Mouse (Mus musculus) liver, embryonic 11.5 days (tissue): ENCODE measurements around the gene Atxn7. TPM values are rescaled to one million over a fixed set of nuclear protein-coding genes. Genes with fewer than 3 reads are reported as not detected.
"Not testable (repeated sequence)": the region's sequence is repeated elsewhere in the genome, so short reads cannot be mapped to it uniquely, and the experiment has no call there.

ENCODE experiments used
- ATAC-seq: fragments of 200-750 bp; cut with Nextera tagmentation; replicated peaks from 2 replicates; pipeline ENCODE4 v1.8.0; 2017; ENCODE audit warnings: moderate number of reproducible peaks, mild to moderate bottlenecking, moderate TSS enrichment, moderate library complexity; ENCODE audit not compliant: low FRiP score
- DNase-seq: peaks from one replicate; pipeline ENCODE4 v3.0.0-alpha.2; 2017; ENCODE audit warnings: low spot score
- H3K27ac ChIP-seq: fragments of 300-500 bp; sonication (generic); 2 replicates; pipeline ENCODE4 v1.5.1; 2014; ENCODE audit warnings: mild to moderate bottlenecking, low read depth, low read length, control low read depth
- H3K27me3 ChIP-seq: fragments of 300-500 bp; sonication (generic); replicated peaks from 2 replicates; pipeline ENCODE4 v1.6.1; 2014; ENCODE audit warnings: low read length, mixed read lengths; ENCODE audit not compliant: control insufficient read depth, insufficient read depth
- H3K36me3 ChIP-seq: fragments of 300-500 bp; sonication (generic); 2 replicates; pipeline ENCODE4 v1.6.1; 2014; ENCODE audit warnings: mild to moderate bottlenecking, low read length, moderate library complexity, mixed read lengths; ENCODE audit not compliant: control insufficient read depth, insufficient read depth
- H3K4me1 ChIP-seq: fragments of 300-500 bp; sonication (generic); replicated peaks from 2 replicates; pipeline ENCODE4 v1.6.1; 2014; ENCODE audit warnings: low read length, mixed read lengths; ENCODE audit not compliant: control insufficient read depth, insufficient read depth
- H3K4me2 ChIP-seq: fragments of 300-500 bp; sonication (generic); 2 replicates; pipeline ENCODE4 v1.6.1; 2014; ENCODE audit warnings: mild to moderate bottlenecking, control low read depth, moderate library complexity
- H3K4me3 ChIP-seq: fragments of 300-500 bp; sonication (generic); 2 replicates; pipeline ENCODE4 v1.5.1; 2014; ENCODE audit warnings: low read depth, low read length, control low read depth
- H3K9ac ChIP-seq: fragments of 300-500 bp; sonication (generic); 2 replicates; pipeline ENCODE4 v1.6.1; 2014; ENCODE audit warnings: low read depth, low read length, control low read depth
- H3K9me3 ChIP-seq: fragments of 300-500 bp; sonication (generic); 2 replicates; pipeline ENCODE4 v1.6.1; 2016; ENCODE audit warnings: low read length, inconsistent platforms, mixed read lengths; ENCODE audit not compliant: control insufficient read depth
- WGBS: fragments of 180-500 bp; shearing (Covaris S2); extraction: QIAGEN DNeasy Blood & Tissue Kit; methylation state at CpG from one replicate; pipeline ENCODE4 v1.1.7; 2014; 5-methylcytosine and 5-hydroxymethylcytosine counted together
- polyA plus RNA-seq: library from polyadenylated mRNA; unstranded; fragments of >200 nt; fragmentation: Nextera tagmentation; extraction: Ambion mirVana; gene quantifications from 2 replicates; pipeline ENCODE4 v1.2.1, GENCODE M21; 2014

The Atxn7 gene
- polyA plus RNA-seq, 1 experiment from 2014 or later, result 4.0 TPM

DNA sequence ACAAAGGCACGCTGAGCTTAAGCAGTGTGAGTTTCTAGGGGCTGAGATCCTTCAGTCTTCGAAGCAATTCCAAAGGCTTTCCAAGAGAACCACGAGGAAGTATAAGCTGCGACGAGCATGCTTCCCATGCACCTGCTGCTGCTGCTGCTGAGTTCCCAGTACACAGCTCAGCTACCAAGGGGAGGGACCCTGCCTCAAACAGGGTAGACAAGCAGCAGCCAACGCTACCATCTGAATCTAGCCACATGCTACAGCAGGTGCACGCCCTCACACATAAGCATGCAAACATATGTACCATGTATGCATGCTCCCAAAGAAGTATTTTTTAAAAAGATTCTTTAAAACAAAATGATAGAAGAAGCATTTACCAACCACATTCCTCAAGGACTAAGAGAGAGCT lies 12.9 kb upstream of the Atxn7 start:
- DNase-seq (no peak), ATAC-seq (no peak)
- H3K9me3 ChIP-seq, result no peaks in the 10 kb centered on the region
- 95% methylated on average over 7 of the region's 7 CpGs for WGBS
- H3K36me3 ChIP-seq, result peaks cover 10% of the 10 kb centered on the region
- H3K27ac ChIP-seq, result no peak overlapping the region
- no peak overlapping the region for H3K4me2 ChIP-seq
- H3K9ac ChIP-seq, result no peak overlapping the region
- H3K27me3 ChIP-seq, result no peaks in the 10 kb centered on the region
- H3K4me3 ChIP-seq, result no peak overlapping the region
- H3K4me1 ChIP-seq, result no peaks in the 10 kb centered on the region

DNA sequence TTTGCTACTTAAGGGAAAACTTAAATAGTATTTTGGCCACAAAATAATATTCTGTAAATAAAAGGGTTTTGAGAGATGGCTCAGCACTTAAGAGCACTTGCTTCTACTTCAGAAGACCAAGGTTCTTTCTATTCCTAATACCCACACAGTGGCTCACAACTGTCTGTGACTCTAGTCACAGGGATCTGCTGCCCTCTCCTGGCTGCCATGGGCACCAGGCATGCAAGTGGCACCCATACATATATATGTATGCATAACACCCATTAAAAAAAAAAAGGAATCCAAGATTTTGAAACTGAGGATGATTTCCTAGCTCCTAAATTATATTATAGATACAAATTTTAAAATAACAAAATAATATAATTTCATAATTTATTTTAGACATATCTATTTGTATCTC lies 10.8 kb upstream of the Atxn7 start:
- no peak overlapping the region for H3K9ac ChIP-seq

DNA sequence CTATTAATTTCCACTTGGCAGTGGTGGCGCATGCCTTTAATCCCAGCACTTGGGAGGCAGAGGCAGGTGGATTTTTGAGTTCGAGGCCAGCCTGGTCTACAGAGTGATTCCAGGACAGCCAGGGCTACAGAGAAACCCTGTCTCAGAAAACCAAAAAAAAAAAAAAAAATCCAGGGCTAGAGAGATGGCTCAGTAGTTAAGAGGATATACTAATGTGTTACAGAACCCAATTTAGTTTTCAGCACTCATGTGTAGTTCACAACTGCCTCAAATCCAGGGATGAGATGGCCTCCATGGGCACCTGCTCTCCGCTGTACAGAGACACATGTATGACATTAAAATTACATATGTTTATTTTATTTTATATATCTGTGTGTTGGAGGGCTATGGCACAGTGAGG lies 9.1 kb upstream of the Atxn7 start:
- not testable (repeated sequence) for H3K4me2 ChIP-seq, H3K4me3 ChIP-seq, H3K4me1 ChIP-seq, H3K9ac ChIP-seq, ATAC-seq, H3K27ac ChIP-seq, DNase-seq, H3K27me3 ChIP-seq, H3K9me3 ChIP-seq
- WGBS, result 96% methylated on average over 3 of the region's 3 CpGs
- peaks cover 15% of the 10 kb centered on the region for H3K36me3 ChIP-seq

More for the DNA sequence above, 10.8 kb upstream of the Atxn7 start:
- Histone ChIP-seq H3K27ac (no peak overlapping the region), H3K27me3 (no peaks in the 10 kb centered on the region), H3K4me3 (no peak overlapping the region), H3K36me3 (peaks cover 13% of the 10 kb centered on the region), H3K9me3 (no peaks in the 10 kb centered on the region), H3K4me1 (no peaks in the 10 kb centered on the region), H3K4me2 (no peak overlapping the region)
- peak; percentile 74 for ATAC-seq
- DNase-seq, result no peak

DNA sequence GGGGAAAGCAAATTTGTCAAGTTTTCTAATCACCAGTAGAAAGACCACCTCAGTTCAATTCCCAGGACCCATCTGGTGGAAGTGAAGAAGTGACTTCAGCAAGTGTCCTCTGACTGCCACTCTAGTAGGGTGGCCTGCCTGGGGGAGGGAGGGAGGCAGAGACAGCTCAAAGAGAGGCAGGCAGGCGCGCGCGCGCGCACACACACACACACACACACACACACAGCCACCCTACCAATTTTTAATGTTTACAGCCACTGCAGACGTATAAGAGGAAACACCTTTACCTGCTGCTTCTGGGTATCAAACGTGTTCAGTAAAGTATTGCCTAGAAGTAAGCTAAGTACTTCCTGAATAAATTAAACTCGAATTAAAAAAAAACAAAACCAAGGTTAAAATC lies 1.2 kb upstream of the Atxn7 start:
- ATAC-seq (peak; percentile 74), DNase-seq (peak; percentile 61)
- peak overlapping the region; percentile 95 for H3K4me3 ChIP-seq
- no peaks in the 10 kb centered on the region for H3K27me3 ChIP-seq
- H3K9ac ChIP-seq, result peak overlapping the region; percentile 98
- peak overlapping the region; percentile 75 for H3K4me2 ChIP-seq
- peaks cover 3% of the 10 kb centered on the region; the same call in 1 of the 2 replicates for H3K36me3 ChIP-seq
- H3K9me3 ChIP-seq, result no peaks in the 10 kb centered on the region
- 0% methylated on average over 9 of the region's 9 CpGs for WGBS
- peaks cover 19% of the 10 kb centered on the region for H3K4me1 ChIP-seq
- H3K27ac ChIP-seq, result peak overlapping the region; percentile 85; the same call in 1 of the 2 replicates

DNA sequence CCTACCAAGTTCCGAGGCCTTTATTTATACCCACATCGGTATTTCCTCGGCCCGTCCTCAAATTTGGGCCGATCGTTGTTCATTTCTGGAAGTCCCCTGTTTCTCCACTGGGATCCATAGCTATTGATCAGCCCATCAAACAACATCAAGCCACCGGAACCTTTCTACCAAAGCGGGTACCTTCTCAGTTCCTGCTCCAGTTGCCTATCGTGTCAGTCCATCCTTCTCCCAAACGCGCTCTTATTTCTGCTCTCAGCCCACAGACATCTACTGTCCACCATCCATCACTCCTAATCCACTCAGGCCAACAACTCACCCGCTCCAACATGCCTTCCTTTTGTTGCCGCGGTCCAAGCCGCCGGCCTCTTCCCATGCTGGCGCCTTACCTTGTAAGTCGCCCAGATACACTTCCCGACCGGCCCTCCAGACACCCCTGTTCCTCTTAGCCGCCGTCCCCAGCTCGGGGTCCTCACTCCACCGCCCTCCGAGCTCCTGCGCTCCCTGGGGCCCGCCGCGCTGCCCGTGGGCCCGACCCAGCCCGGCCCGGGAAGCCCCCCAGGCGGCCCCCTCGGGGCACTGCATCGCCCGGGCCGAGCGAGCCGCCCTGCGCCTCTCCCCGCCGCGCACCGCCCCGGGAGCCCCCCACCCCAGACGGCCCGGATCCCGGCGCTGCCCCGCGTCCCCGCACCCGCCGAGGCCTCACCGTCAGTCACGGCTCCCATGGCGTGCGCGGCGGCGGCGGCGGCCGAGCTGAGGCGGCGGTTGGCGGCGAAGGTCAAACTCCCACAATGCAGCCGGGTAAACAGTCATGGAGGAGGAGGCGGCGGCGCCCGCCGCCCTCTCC lies 536 bp upstream of the Atxn7 start:
- DNase-seq (peak; percentile 72), ATAC-seq (peak; percentile 73)
- Histone ChIP-seq H3K27me3 (no peaks in the 10 kb centered on the region), H3K36me3 (peaks cover 3% of the 10 kb centered on the region; the same call in 1 of the 2 replicates), H3K9ac (peak overlapping the region; percentile 98), H3K4me3 (peak overlapping the region; percentile 95), H3K27ac (peak overlapping the region; percentile 85), H3K4me1 (peaks cover 19% of the 10 kb centered on the region), H3K9me3 (no peaks in the 10 kb centered on the region), H3K4me2 (peak overlapping the region; percentile 75)
- WGBS, result under 1% methylated on average over 69 of the region's 75 CpGs

DNA sequence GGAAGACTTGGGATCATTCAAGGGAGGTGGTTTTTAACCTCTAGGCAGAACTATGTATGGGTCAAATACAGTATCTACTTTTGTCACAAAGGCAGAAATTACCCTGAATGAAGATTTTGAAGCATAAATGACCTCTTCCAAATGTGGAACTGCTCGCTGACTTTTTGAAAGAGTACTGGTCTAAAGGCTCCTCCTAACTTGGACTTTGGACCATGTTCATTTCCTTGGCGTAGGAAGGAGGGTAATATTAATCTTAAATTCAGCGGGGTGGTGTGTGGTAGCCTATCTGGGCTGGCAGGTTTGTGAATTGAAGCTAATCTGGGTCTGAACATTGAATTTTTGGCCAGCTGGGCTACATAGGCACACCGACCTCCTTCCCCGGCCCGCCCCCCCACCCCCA lies 1.2 kb downstream of the Atxn7 start:
- Histone ChIP-seq H3K27ac (no peak overlapping the region), H3K9ac (no peak overlapping the region), H3K4me1 (peaks cover 19% of the 10 kb centered on the region), H3K9me3 (no peaks in the 10 kb centered on the region), H3K36me3 (no peaks in the 10 kb centered on the region), H3K27me3 (no peaks in the 10 kb centered on the region), H3K4me3 (no peak overlapping the region), H3K4me2 (no peak overlapping the region)
- 79% methylated on average over 6 of the region's 6 CpGs for WGBS
- no peak for ATAC-seq
- DNase-seq, result no peak

DNA sequence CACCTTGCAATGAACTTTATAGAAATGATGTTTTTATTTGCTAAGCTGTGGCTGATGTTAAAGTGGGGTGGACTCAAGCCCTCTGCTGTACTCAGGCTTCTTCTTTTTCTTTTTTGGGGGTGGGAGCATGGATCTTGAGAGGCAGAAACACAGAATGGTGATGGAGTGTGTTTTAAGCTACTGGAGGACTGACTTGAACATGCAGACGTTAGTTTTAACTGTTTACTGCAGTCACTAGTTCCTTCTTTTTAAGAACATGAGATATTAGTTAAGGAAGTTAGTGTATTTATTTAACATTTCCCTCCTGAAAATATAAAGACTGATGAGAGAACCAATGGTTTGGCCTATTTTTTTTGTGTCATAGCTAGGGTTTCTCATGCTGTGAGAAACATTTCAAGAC lies 2.3 kb downstream of the Atxn7 start:
- H3K27ac ChIP-seq, result no peak overlapping the region
- H3K4me1 ChIP-seq, result peaks cover 15% of the 10 kb centered on the region
- no peak for ATAC-seq
- no peaks in the 10 kb centered on the region for H3K36me3 ChIP-seq
- H3K9ac ChIP-seq, result no peak overlapping the region
- H3K4me3 ChIP-seq, result no peak overlapping the region
- H3K27me3 ChIP-seq, result no peaks in the 10 kb centered on the region
- no peak overlapping the region for H3K4me2 ChIP-seq
- H3K9me3 ChIP-seq, result no peaks in the 10 kb centered on the region
- WGBS, result 59% methylated on average over 1 of the region's 1 CpGs
- no peak for DNase-seq

DNA sequence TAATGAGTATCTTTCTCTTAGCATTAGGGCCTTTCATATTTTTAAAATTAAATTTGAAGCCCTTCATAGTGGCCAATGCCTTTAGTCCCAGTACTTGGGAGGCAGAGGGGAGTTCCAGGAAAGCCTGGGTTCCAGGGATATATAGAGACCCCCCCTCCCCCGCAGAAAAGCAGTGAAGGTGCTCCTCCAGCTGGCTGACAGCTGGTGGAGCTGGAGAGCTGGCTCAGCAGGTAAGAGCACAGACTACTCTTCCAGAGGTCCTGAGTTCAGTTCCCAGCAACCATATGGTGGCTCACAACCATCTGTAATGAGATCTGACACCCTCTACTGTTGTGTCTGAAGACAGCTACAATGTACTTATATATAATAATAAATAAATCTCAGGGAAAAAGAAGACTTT lies 6.4 kb downstream of the Atxn7 start:
- WGBS, result 45% methylated on average over 1 of the region's 1 CpGs
- no peaks in the 10 kb centered on the region for H3K4me1 ChIP-seq
- H3K9ac ChIP-seq, result no peak overlapping the region
- ATAC-seq (no peak), DNase-seq (no peak)
- H3K4me3 ChIP-seq, result no peak overlapping the region
- H3K27ac ChIP-seq, result no peak overlapping the region
- H3K36me3 ChIP-seq, result no peaks in the 10 kb centered on the region
- H3K27me3 ChIP-seq, result no peaks in the 10 kb centered on the region
- no peaks in the 10 kb centered on the region for H3K9me3 ChIP-seq
- H3K4me2 ChIP-seq, result no peak overlapping the region

DNA sequence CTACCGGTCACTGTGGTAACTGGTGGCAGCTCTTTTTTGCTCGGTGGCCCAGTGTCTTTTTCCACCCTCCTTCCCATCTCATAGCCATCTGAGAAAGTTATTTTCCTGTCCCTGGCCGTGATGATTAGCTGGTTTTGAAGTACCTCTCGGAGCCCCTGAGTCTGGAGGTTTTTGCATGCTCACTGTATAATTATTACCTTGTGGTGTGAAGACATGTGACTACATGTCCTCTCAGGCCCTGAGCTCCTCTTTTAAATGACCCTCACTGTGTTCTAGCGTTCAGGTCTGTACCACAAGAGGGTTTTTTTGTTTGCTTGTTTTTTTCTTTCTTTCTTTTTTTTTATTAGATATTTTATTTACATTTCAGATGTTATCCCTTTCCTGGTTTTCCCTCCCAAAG lies 7.2 kb downstream of the Atxn7 start:
- WGBS, result 78% methylated on average over 5 of the region's 5 CpGs
- DNase-seq (no peak), ATAC-seq (no peak)
- no peaks in the 10 kb centered on the region for H3K36me3 ChIP-seq
- no peak overlapping the region for H3K4me3 ChIP-seq
- no peak overlapping the region for H3K4me2 ChIP-seq
- no peaks in the 10 kb centered on the region for H3K4me1 ChIP-seq
- H3K27me3 ChIP-seq, result no peaks in the 10 kb centered on the region
- H3K9ac ChIP-seq, result no peak overlapping the region
- no peak overlapping the region for H3K27ac ChIP-seq
- H3K9me3 ChIP-seq, result no peaks in the 10 kb centered on the region
